Mouse (Mus musculus): ENCODE data around the gene Tspan18. TPM values are rescaled to one million over a fixed set of nuclear protein-coding genes. Genes with fewer than 3 reads are reported as not detected.

Gene Tspan18
- total and polyA plus RNA-seq, 3 experiments, result 9.4 to 21.3 (median 16.0) TPM

GRCm38 (mm10) chr2:93327915-93328555 lies 6.3 kb downstream of the Tspan18 start:
- H3K9ac ChIP-seq (ENCODE audit: low read depth, low read length), result no peak overlapping the region
- H3K4me3 ChIP-seq, result no peak overlapping the region
- H3K79me2 ChIP-seq (replicated peaks; ENCODE audit: control insufficient read depth, insufficient read depth, low read length), result no peaks in the 10 kb centered on the region; the same call in 1 of the 2 replicates
- H3K27ac ChIP-seq, result no peak overlapping the region; the same call in 1 of the 2 replicates
- WGBS, result 36% methylated on average over 7 of the region's 7 CpGs
- intact Hi-C loops (cut with DNase I), result no loop called here
- H3K27me3 ChIP-seq (ENCODE audit: control insufficient read depth, insufficient read depth, low read length), result no peaks in the 10 kb centered on the region
- TF ChIP-seq EP300 (IDR thresholded peaks at IDR 0.05; ENCODE audit: insufficient read depth, low read depth, low read length), result no peak
- TF ChIP-seq POLR2A (IDR thresholded peaks at IDR 0.05; ENCODE audit: insufficient read depth, low read depth, low read length), result no peak
- TF ChIP-seq CTCF (IDR thresholded peaks at IDR 0.05), result no peak
- H3K4me1 ChIP-seq (ENCODE audit: control insufficient read depth, insufficient read depth, low read length), result peaks cover 29% of the 10 kb centered on the region
- DNase-seq, result peak; percentile 21 to 33
- peaks cover 2% of the 10 kb centered on the region; the same call in 1 of the 2 replicates for H3K36me3 ChIP-seq (ENCODE audit: control insufficient read depth, insufficient read depth, low read length)

GRCm38 (mm10) chr2:93324681-93325080 lies 9.6 kb downstream of the Tspan18 start:
- no peak for TF ChIP-seq POLR2A (IDR thresholded peaks at IDR 0.05; ENCODE audit: insufficient read depth, low read depth, low read length)
- no peak for TF ChIP-seq CTCF (IDR thresholded peaks at IDR 0.05)
- no peak for TF ChIP-seq EP300 (IDR thresholded peaks at IDR 0.05; ENCODE audit: insufficient read depth, low read depth, low read length)
- WGBS, result 44% methylated on average over 7 of the region's 7 CpGs
- Histone ChIP-seq H3K27ac (no peak overlapping the region), H3K4me3 (no peak overlapping the region), H3K27me3 (ENCODE audit: control insufficient read depth, insufficient read depth, low read length) (no peaks in the 10 kb centered on the region), H3K4me1 (ENCODE audit: control insufficient read depth, insufficient read depth, low read length) (peaks cover 27% of the 10 kb centered on the region), H3K79me2 (replicated peaks; ENCODE audit: control insufficient read depth, insufficient read depth, low read length) (no peaks in the 10 kb centered on the region; the same call in 1 of the 2 replicates), H3K36me3 (ENCODE audit: control insufficient read depth, insufficient read depth, low read length) (no peaks in the 10 kb centered on the region), H3K9ac (ENCODE audit: low read depth, low read length) (no peak overlapping the region)
- no peak for DNase-seq
- intact Hi-C loops (cut with DNase I), result no loop called here

GRCm38 (mm10) chr2:93321946-93322345 lies 12.4 kb downstream of the Tspan18 start:
- H3K4me3 ChIP-seq, result no peak overlapping the region
- TF ChIP-seq EP300 (IDR thresholded peaks at IDR 0.05; ENCODE audit: insufficient read depth, low read depth, low read length) (no peak), POLR2A (IDR thresholded peaks at IDR 0.05; ENCODE audit: insufficient read depth, low read depth, low read length) (no peak), CTCF (IDR thresholded peaks at IDR 0.05) (no peak)
- intact Hi-C loops (cut with DNase I), result no loop called here
- H3K9ac ChIP-seq (ENCODE audit: low read depth, low read length), result no peak overlapping the region
- H3K27me3 ChIP-seq (ENCODE audit: control insufficient read depth, insufficient read depth, low read length), result no peaks in the 10 kb centered on the region
- peaks cover 11% of the 10 kb centered on the region for H3K4me1 ChIP-seq (ENCODE audit: control insufficient read depth, insufficient read depth, low read length)
- peak; percentile 69 to 77 for DNase-seq
- H3K27ac ChIP-seq, result no peak overlapping the region
- no peaks in the 10 kb centered on the region; the same call in 1 of the 2 replicates for H3K79me2 ChIP-seq (replicated peaks; ENCODE audit: control insufficient read depth, insufficient read depth, low read length)
- H3K36me3 ChIP-seq (ENCODE audit: control insufficient read depth, insufficient read depth, low read length), result no peaks in the 10 kb centered on the region
- WGBS, result 52% methylated on average over 8 of the region's 8 CpGs

- Histone ChIP-seq H3K4me1 (ENCODE audit: control insufficient read depth, insufficient read depth, low read length) (peaks cover 10% of the 10 kb centered on the region), H3K27ac (no peak overlapping the region)
Observed at GRCm38 (mm10) chr2:93320267-93320666, 14.0 kb downstream of the Tspan18 start.

GRCm38 (mm10) chr2:93319598-93319997 lies 14.7 kb downstream of the Tspan18 start:
- Histone ChIP-seq H3K4me3 (no peak overlapping the region), H3K27ac (no peak overlapping the region), H3K79me2 (replicated peaks; ENCODE audit: control insufficient read depth, insufficient read depth, low read length) (no peaks in the 10 kb centered on the region; the same call in 1 of the 2 replicates), H3K4me1 (ENCODE audit: control insufficient read depth, insufficient read depth, low read length) (peaks cover 10% of the 10 kb centered on the region), H3K36me3 (ENCODE audit: control insufficient read depth, insufficient read depth, low read length) (no peaks in the 10 kb centered on the region), H3K9ac (ENCODE audit: low read depth, low read length) (no peak overlapping the region), H3K27me3 (ENCODE audit: control insufficient read depth, insufficient read depth, low read length) (no peaks in the 10 kb centered on the region)
- WGBS, result 41% methylated on average over 7 of the region's 7 CpGs
- peak in 1 of 2 experiments; percentile 42 for DNase-seq
- TF ChIP-seq POLR2A (IDR thresholded peaks at IDR 0.05; ENCODE audit: insufficient read depth, low read depth, low read length), result no peak
- no peak for TF ChIP-seq CTCF (IDR thresholded peaks at IDR 0.05)
- intact Hi-C loops (cut with DNase I), result no loop called here

More at GRCm38 (mm10) chr2:93320267-93320666, 14.0 kb downstream of the Tspan18 start:
- 59% methylated on average over 5 of the region's 5 CpGs for WGBS
- Histone ChIP-seq H3K79me2 (replicated peaks; ENCODE audit: control insufficient read depth, insufficient read depth, low read length) (no peaks in the 10 kb centered on the region; the same call in 1 of the 2 replicates), H3K4me3 (no peak overlapping the region), H3K36me3 (ENCODE audit: control insufficient read depth, insufficient read depth, low read length) (no peaks in the 10 kb centered on the region), H3K27me3 (ENCODE audit: control insufficient read depth, insufficient read depth, low read length) (no peaks in the 10 kb centered on the region), H3K9ac (ENCODE audit: low read depth, low read length) (no peak overlapping the region)
- DNase-seq, result no peak
- intact Hi-C loops (cut with DNase I), result no loop called here
- no peak for TF ChIP-seq POLR2A (IDR thresholded peaks at IDR 0.05; ENCODE audit: insufficient read depth, low read depth, low read length)
- TF ChIP-seq EP300 (IDR thresholded peaks at IDR 0.05; ENCODE audit: insufficient read depth, low read depth, low read length), result no peak
- no peak for TF ChIP-seq CTCF (IDR thresholded peaks at IDR 0.05)

GRCm38 (mm10) chr2:93318781-93319349 lies 15.4 kb downstream of the Tspan18 start:
- Histone ChIP-seq H3K4me3 (no peak overlapping the region), H3K27ac (no peak overlapping the region), H3K79me2 (replicated peaks; ENCODE audit: control insufficient read depth, insufficient read depth, low read length) (no peaks in the 10 kb centered on the region; the same call in 1 of the 2 replicates), H3K36me3 (ENCODE audit: control insufficient read depth, insufficient read depth, low read length) (no peaks in the 10 kb centered on the region), H3K27me3 (ENCODE audit: control insufficient read depth, insufficient read depth, low read length) (no peaks in the 10 kb centered on the region), H3K9ac (ENCODE audit: low read depth, low read length) (no peak overlapping the region), H3K4me1 (ENCODE audit: control insufficient read depth, insufficient read depth, low read length) (peaks cover 12% of the 10 kb centered on the region)
- TF ChIP-seq CTCF (IDR thresholded peaks at IDR 0.05) (no peak), EP300 (IDR thresholded peaks at IDR 0.05; ENCODE audit: insufficient read depth, low read depth, low read length) (no peak), POLR2A (IDR thresholded peaks at IDR 0.05; ENCODE audit: insufficient read depth, low read depth, low read length) (no peak)
- DNase-seq, result no peak
- WGBS, result 92% methylated on average over 21 of the region's 21 CpGs
- intact Hi-C loops (cut with DNase I), result no loop called here

All from heart, adult 2 months (tissue).